Mouse (Mus musculus): Measurements from ENCODE around the gene Gla. TPM values are rescaled to one million over a fixed set of nuclear protein-coding genes. Genes with fewer than 3 reads are reported as not detected.

Gene Gla
- 1 to 10 TPM; 2.4 to 2.9 TPM for total RNA-seq (2021)
- long read RNA-seq, experiment 1, partial matches to known transcripts: 0 of 2 reads
- long read RNA-seq, experiment 1, other reads (novel, unspliced or antisense): 1 of 2 reads
- long read RNA-seq, experiment 2: 0 reads

- peak; percentile 61 to 82 for DNase-seq (ENCODE audit: low spot score in 2 of 2)
Observed at GRCm38 (mm10) chrX:134600659-134601379, at the start of gene Gla, which contains the start of gene Hnrnph2. TSS of gene Gla (minus strand) at chrX:134601125. TSS of gene Hnrnph2 (plus strand) at chrX:134601179.

- DNase-seq (ENCODE audit: low spot score in 2 of 2): peak; percentile 46 to 74
Observed at GRCm38 (mm10) chrX:134648031-134648692, 47.2 kb upstream of the Gla start.

GRCm38 (mm10) chrX:134647421-134647820, 46.5 kb upstream of the Gla start:
- DNase-seq (ENCODE audit: low spot score in 2 of 2): no peak

GRCm38 (mm10) chrX:134646338-134646737, 45.4 kb upstream of the Gla start:
- no peak for DNase-seq (ENCODE audit: low spot score in 2 of 2)

GRCm38 (mm10) chrX:134641000-134641760, 40.3 kb upstream of the Gla start:
- no peak for DNase-seq (ENCODE audit: low spot score in 2 of 2)

GRCm38 (mm10) chrX:134635860-134636259, 34.9 kb upstream of the Gla start:
- DNase-seq (ENCODE audit: low spot score in 2 of 2): no peak

GRCm38 (mm10) chrX:134635111-134635510, 34.2 kb upstream of the Gla start:
- no peak for DNase-seq (ENCODE audit: low spot score in 2 of 2)

GRCm38 (mm10) chrX:134632710-134633109, 31.8 kb upstream of the Gla start:
- no peak for DNase-seq (ENCODE audit: low spot score in 2 of 2)

- DNase-seq (ENCODE audit: low spot score in 2 of 2): no peak
Observed at GRCm38 (mm10) chrX:134628200-134628599, 27.3 kb upstream of the Gla start.

- DNase-seq (ENCODE audit: low spot score in 2 of 2): no peak
Observed at GRCm38 (mm10) chrX:134623350-134623749, 22.4 kb upstream of the Gla start.

- no peak for DNase-seq (ENCODE audit: low spot score in 2 of 2)
Observed at GRCm38 (mm10) chrX:134621685-134622084, 20.8 kb upstream of the Gla start.

GRCm38 (mm10) chrX:134620254-134620865, 19.4 kb upstream of the Gla start:
- no peak for DNase-seq (ENCODE audit: low spot score in 2 of 2)

GRCm38 (mm10) chrX:134619695-134620094, 18.8 kb upstream of the Gla start:
- no peak for DNase-seq (ENCODE audit: low spot score in 2 of 2)

GRCm38 (mm10) chrX:134614306-134614705, 13.4 kb upstream of the Gla start:
- no peak for DNase-seq (ENCODE audit: low spot score in 2 of 2)

GRCm38 (mm10) chrX:134612285-134612959, 11.5 kb upstream of the Gla start:
- peak; percentile 28 to 47 for DNase-seq (ENCODE audit: low spot score in 2 of 2)

- no peak for DNase-seq (ENCODE audit: low spot score in 2 of 2)
Observed at GRCm38 (mm10) chrX:134610984-134611383, 10.1 kb upstream of the Gla start.

- DNase-seq (ENCODE audit: low spot score in 2 of 2): no peak
Observed at GRCm38 (mm10) chrX:134609472-134609871, 8.5 kb upstream of the Gla start.

GRCm38 (mm10) chrX:134601380-134602120, 625 bp upstream of the Gla start:
- DNase-seq (ENCODE audit: low spot score in 2 of 2): peak in 1 of 2 experiments; percentile 30

GRCm38 (mm10) chrX:134599922-134600565, 881 bp downstream of the Gla start:
- no peak for DNase-seq (ENCODE audit: low spot score in 2 of 2)

Data from gastrocnemius, postnatal 4 days (tissue).